Mouse (Mus musculus): Measurements from ENCODE around the gene Nol11. TPM values are rescaled to one million over a fixed set of nuclear protein-coding genes. Genes with fewer than 3 reads are reported as not detected.

Nol11 gene
- 21.1 and 21.6 TPM in 2 replicates for polyA plus RNA-seq (2015; fragmentation: Nextera tagmentation; extraction: Ambion mirVana)

GRCm38 (mm10) chr11:107188565-107189552 lies at the start of gene Nol11:
Gene Nol11, minus strand, starts transcription at chr11:107189381.

GRCm38 (mm10) chr11:107131749-107132421 lies 57.3 kb downstream of the Nol11 start, which contains the start of gene Bptf:
Gene Bptf, minus strand, starts transcription at chr11:107132127.

Other genes with a start within 250 kb of the Nol11 start
- gene Kpna2, start 189.8 kb downstream of the Nol11 start, polyA plus RNA-seq (2015; fragmentation: Nextera tagmentation; extraction: Ambion mirVana) = 87.3 and 120 TPM in 2 replicates
- 2.2 and 4.0 TPM in 2 replicates for gene 1810010H24Rik, start 163.7 kb downstream of the Nol11 start, polyA plus RNA-seq (2015; fragmentation: Nextera tagmentation; extraction: Ambion mirVana)
- gene Bptf, start 57.3 kb downstream of the Nol11 start, polyA plus RNA-seq (2015; fragmentation: Nextera tagmentation; extraction: Ambion mirVana) = 15.3 and 15.4 TPM in 2 replicates

Measured in urinary bladder, postnatal 0 days (tissue).